ENCODE assay signal across 8 mouse cellular contexts in the genomic region with DNA sequence TGATC. TPM values are rescaled to one million over a fixed set of nuclear protein-coding genes. Genes with fewer than 3 reads are reported as not detected.
A peak's percentile ranks its signal among the peaks of the same experiment; 100 is the strongest.
DNase-seq lines count a peak whose midpoint lies in the region; ATAC-seq and TF ChIP-seq lines count a peak whose summit lies in the region.

Gene Pagr1b, minus strand, starts transcription at position 4 of the 5 bp plus-strand sequence.

- H3K27me3 ChIP-seq in kidney, embryonic 15.5 days, result no peaks in the 10 kb centered on the region
- no peaks in the 10 kb centered on the region for H3K27me3 ChIP-seq in hindbrain, embryonic 16.5 days (replicated peaks; ENCODE audit: control insufficient read depth, insufficient read depth, low read length)
- H3K27me3 ChIP-seq in midbrain, embryonic 16.5 days (ENCODE audit: control insufficient read depth, insufficient read depth, low read depth, low read length), result no peaks in the 10 kb centered on the region

- no peak for DNase-seq in kidney, postnatal 14 days
- no peak for DNase-seq in cerebellum, adult 8-10 months
- DNase-seq in cerebellum, adult 11 months, result no peak
- no peak for DNase-seq in Muller cell, postnatal 12 days (ENCODE audit: inconsistent ontology term)

- H3K36me3 ChIP-seq in kidney, embryonic 15.5 days, result peaks cover 29% of the 10 kb centered on the region
- no peaks in the 10 kb centered on the region; the same call in 1 of the 2 replicates for H3K36me3 ChIP-seq in hindbrain, embryonic 16.5 days (ENCODE audit: control insufficient read depth, insufficient read depth, low read length)
- H3K36me3 ChIP-seq in midbrain, embryonic 16.5 days (ENCODE audit: control insufficient read depth, insufficient read depth, low read length), result peaks cover 6% of the 10 kb centered on the region

- peak within 1 kb of the TSS; percentile 81 for H3K9ac ChIP-seq in kidney, embryonic 15.5 days
- peak within 1 kb of the TSS; percentile 87 for H3K9ac ChIP-seq in hindbrain, embryonic 16.5 days (ENCODE audit: low read depth, low read length)
- H3K9ac ChIP-seq in midbrain, embryonic 16.5 days (ENCODE audit: low read depth, low read length), result peak within 1 kb of the TSS; percentile 81

- H3K9me3 ChIP-seq in kidney, embryonic 15.5 days (replicated peaks), result no peaks in the 10 kb centered on the region
- no peaks in the 10 kb centered on the region for H3K9me3 ChIP-seq in hindbrain, embryonic 16.5 days (ENCODE audit: control insufficient read depth, low read length)
- H3K9me3 ChIP-seq in midbrain, embryonic 16.5 days (replicated peaks; ENCODE audit: control insufficient read depth, low read length, poor library complexity, severe bottlenecking), result no peaks in the 10 kb centered on the region

- H3K27ac ChIP-seq in kidney, embryonic 15.5 days, result peak within 1 kb of the TSS; percentile 96
- H3K27ac ChIP-seq in cortical plate, adult 2 months (ENCODE audit: insufficient read depth, low read length), result peak within 1 kb of the TSS; percentile 86
- peak within 1 kb of the TSS; percentile 96 for H3K27ac ChIP-seq in hindbrain, embryonic 16.5 days (ENCODE audit: low read depth, low read length)
- peak within 1 kb of the TSS; percentile 94 for H3K27ac ChIP-seq in midbrain, embryonic 16.5 days (ENCODE audit: low read length)

- ATAC-seq in kidney, embryonic 15.5 days (replicated peaks; ENCODE audit: low FRiP score), result no peak
- ATAC-seq in hindbrain, embryonic 16.5 days, result no peak
- ATAC-seq in midbrain, embryonic 16.5 days, result no peak

- no peak for TF ChIP-seq CTCF in cortical plate, adult 2 months (IDR thresholded peaks at IDR 0.05; ENCODE audit: extremely low read depth, insufficient read depth, low read length)

- no peak for TF ChIP-seq POLR2A in cortical plate, adult 2 months (IDR thresholded peaks at IDR 0.05; ENCODE audit: extremely low read depth, insufficient read depth, low read length)

- peaks cover 71% of the 10 kb centered on the region for H3K4me1 ChIP-seq in kidney, embryonic 15.5 days
- no peaks in the 10 kb centered on the region for H3K4me1 ChIP-seq in cortical plate, adult 2 months (ENCODE audit: control insufficient read depth, insufficient read depth, low read length)
- peaks cover 48% of the 10 kb centered on the region for H3K4me1 ChIP-seq in hindbrain, embryonic 16.5 days (ENCODE audit: control insufficient read depth, insufficient read depth, low read depth, low read length)
- H3K4me1 ChIP-seq in midbrain, embryonic 16.5 days (ENCODE audit: control insufficient read depth, insufficient read depth, low read length), result peaks cover 48% of the 10 kb centered on the region

- peak within 1 kb of the TSS; percentile 69 for H3K4me3 ChIP-seq in kidney, embryonic 15.5 days (replicated peaks)
- peak within 1 kb of the TSS; percentile 54 for H3K4me3 ChIP-seq in cortical plate, adult 2 months (ENCODE audit: insufficient read depth, low read length)
- peak within 1 kb of the TSS; percentile 64 for H3K4me3 ChIP-seq in hindbrain, embryonic 16.5 days (ENCODE audit: low read length)
- H3K4me3 ChIP-seq in midbrain, embryonic 16.5 days (ENCODE audit: low read depth, low read length), result peak within 1 kb of the TSS; percentile 58

- H3K4me2 ChIP-seq in kidney, embryonic 15.5 days, result peak within 1 kb of the TSS; percentile 92
- H3K4me2 ChIP-seq in hindbrain, embryonic 16.5 days (ENCODE audit: low read length), result peak within 1 kb of the TSS; percentile 83
- peak within 1 kb of the TSS; percentile 80 for H3K4me2 ChIP-seq in midbrain, embryonic 16.5 days (ENCODE audit: low read length)

RNA-seq across cellular contexts. Expression of gene Pagr1b, which starts in this region (rescaled TPM):
- polyA plus RNA-seq in kidney, embryonic 15.5 days (2015; fragmentation: Nextera tagmentation; extraction: Ambion mirVana), result 0.45 TPM in 1 of 2 replicates, not detected in the other
- 1.8 and 2.2 TPM in 2 replicates for polyA plus RNA-seq in cortical plate, adult 2 months (2012; rRNA removed)
- polyA plus RNA-seq in hindbrain, embryonic 16.5 days (2015; fragmentation: Nextera tagmentation; extraction: Ambion mirVana), result 0.31 TPM in 1 of 2 replicates, not detected in the other
- polyA plus RNA-seq in midbrain, embryonic 16.5 days (2015; fragmentation: Nextera tagmentation; extraction: Ambion mirVana), result 0.50 TPM in 1 of 2 replicates, not detected in the other
